Mouse (Mus musculus) midbrain, embryonic 11.5 days (tissue): ENCODE data around the gene Ndufs1. TPM values are rescaled to one million over a fixed set of nuclear protein-coding genes. Genes with fewer than 3 reads are reported as not detected.

ENCODE experiments used
- ATAC-seq: fragments of 200-750 bp; cut with Nextera tagmentation; 2 replicates; pipeline ENCODE4 v1.8.0; 2017; ENCODE audit warnings: moderate TSS enrichment, moderate library complexity; ENCODE audit not compliant: low FRiP score
- DNase-seq: peaks from one replicate; pipeline ENCODE4 v3.0.0; 2015; ENCODE audit warnings: low spot score; ENCODE audit errors: missing footprints
- H3K27ac ChIP-seq: fragments of 300-500 bp; sonication (generic); 2 replicates; pipeline ENCODE4 v1.5.1; 2014; ENCODE audit warnings: low read depth, low read length
- H3K27me3 ChIP-seq: fragments of 300-500 bp; sonication (generic); 2 replicates; pipeline ENCODE4 v1.6.1; 2014; ENCODE audit warnings: mild to moderate bottlenecking, low read length, moderate library complexity, mixed read lengths; ENCODE audit not compliant: control insufficient read depth, insufficient read depth
- H3K36me3 ChIP-seq: fragments of 300-500 bp; sonication (generic); 2 replicates; pipeline ENCODE4 v1.6.1; 2014; ENCODE audit warnings: mild to moderate bottlenecking, low read length, moderate library complexity, mixed read lengths; ENCODE audit not compliant: control insufficient read depth, insufficient read depth
- H3K4me1 ChIP-seq: fragments of 300-500 bp; sonication (generic); 2 replicates; pipeline ENCODE4 v1.6.1; 2014; ENCODE audit warnings: low read length; ENCODE audit not compliant: control insufficient read depth, insufficient read depth
- H3K4me2 ChIP-seq: fragments of 300-500 bp; sonication (generic); 2 replicates; pipeline ENCODE4 v1.6.1; 2014; ENCODE audit warnings: mild to moderate bottlenecking, moderate library complexity
- H3K4me3 ChIP-seq: fragments of 300-500 bp; sonication (generic); 2 replicates; pipeline ENCODE4 v1.5.1; 2014; ENCODE audit warnings: low read depth, low read length
- H3K9ac ChIP-seq: fragments of 300-500 bp; sonication (generic); 2 replicates; pipeline ENCODE4 v1.6.1; 2014; ENCODE audit warnings: low read length
- H3K9me3 ChIP-seq: fragments of 300-500 bp; sonication (generic); 2 replicates; pipeline ENCODE4 v1.6.1; 2016; ENCODE audit warnings: low read length; ENCODE audit not compliant: control insufficient read depth
- WGBS: fragments of 180-500 bp; shearing (Covaris S2); extraction: QIAGEN DNeasy Blood & Tissue Kit; methylation state at CpG from one replicate; pipeline ENCODE4 v1.1.7; 2014; 5-methylcytosine and 5-hydroxymethylcytosine counted together
- polyA plus RNA-seq: library from polyadenylated mRNA; unstranded; fragments of >200 nt; fragmentation: Nextera tagmentation; extraction: Ambion mirVana; gene quantifications from 2 replicates; pipeline ENCODE4 v1.2.1, GENCODE M21; 2014

Ndufs1 gene
- polyA plus RNA-seq, 1 experiment from 2014 or later = 138 TPM

- Histone ChIP-seq H3K4me1 (peaks cover 15% of the 10 kb centered on the region), H3K36me3 (peaks cover 3% of the 10 kb centered on the region; the same call in 1 of the 2 replicates), H3K27ac (no peak overlapping the region; the same call in 1 of the 2 replicates), H3K4me2 (peak overlapping the region; percentile 69), H3K9me3 (no peaks in the 10 kb centered on the region), H3K27me3 (no peaks in the 10 kb centered on the region), H3K9ac (peak overlapping the region; percentile 100; the same call in 1 of the 2 replicates), H3K4me3 (peak overlapping the region; percentile 97)
- no peak for DNase-seq
- no peak for ATAC-seq
- 67% methylated on average over 3 of the region's 3 CpGs for WGBS
These were observed 61.1 kb downstream of the Ndufs1 start for GRCm38 (mm10) chr1:63115540-63115939.

DNA sequence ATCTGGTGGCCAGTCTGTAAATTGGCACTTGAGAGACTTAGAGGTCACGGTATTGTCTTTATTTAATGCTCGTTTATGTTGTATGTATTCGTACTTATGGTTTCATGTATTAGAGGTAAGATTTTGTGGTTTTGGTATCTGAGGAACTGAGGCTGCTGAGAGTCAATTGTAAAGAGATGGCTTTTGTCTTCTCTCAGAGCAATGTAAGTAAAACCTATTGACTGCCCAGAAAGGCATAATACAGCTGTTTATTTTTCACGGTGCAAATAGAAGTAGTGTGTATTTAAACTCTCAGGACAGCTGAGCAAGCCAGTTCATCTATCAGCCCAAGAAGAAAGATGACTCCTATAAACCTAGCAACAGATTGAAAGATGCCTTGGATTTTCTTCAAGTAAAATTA lies 61.5 kb downstream of the Ndufs1 start:
- peak overlapping the region; percentile 100 for H3K9ac ChIP-seq
- no peak for ATAC-seq

GRCm38 (mm10) chr1:63114136-63114781 lies 62.4 kb downstream of the Ndufs1 start, which contains the start of gene Ino80d:
Gene Ino80d (minus strand): TSS chr1:63114667.
- Histone ChIP-seq H3K36me3 (peaks cover 3% of the 10 kb centered on the region; the same call in 1 of the 2 replicates), H3K4me2 (peak within 1 kb of the TSS; percentile 69), H3K4me1 (peaks cover 17% of the 10 kb centered on the region), H3K9ac (peak within 1 kb of the TSS; percentile 100), H3K4me3 (peak within 1 kb of the TSS; percentile 97), H3K9me3 (no peaks in the 10 kb centered on the region), H3K27ac (peak within 1 kb of the TSS; percentile 90), H3K27me3 (no peaks in the 10 kb centered on the region)
- DNase-seq (peak; percentile 97), ATAC-seq (peak; percentile 89)
- 0% methylated on average over 32 of the region's 42 CpGs for WGBS

More for the DNA sequence above, 61.5 kb downstream of the Ndufs1 start:
- no peaks in the 10 kb centered on the region for H3K27me3 ChIP-seq
- H3K9me3 ChIP-seq = no peaks in the 10 kb centered on the region
- peaks cover 17% of the 10 kb centered on the region for H3K4me1 ChIP-seq
- peak overlapping the region; percentile 97 for H3K4me3 ChIP-seq
- peak; percentile 83 for DNase-seq
- 33% methylated on average over 4 of the region's 4 CpGs for WGBS
- H3K4me2 ChIP-seq = peak overlapping the region; percentile 69
- H3K36me3 ChIP-seq = peaks cover 3% of the 10 kb centered on the region; the same call in 1 of the 2 replicates
- peak overlapping the region; percentile 90 for H3K27ac ChIP-seq

- DNase-seq = peak; percentile 94
- peak overlapping the region; percentile 97 for H3K4me3 ChIP-seq
- peak overlapping the region; percentile 90 for H3K27ac ChIP-seq
- peak overlapping the region; percentile 69 for H3K4me2 ChIP-seq
- peaks cover 3% of the 10 kb centered on the region; the same call in 1 of the 2 replicates for H3K36me3 ChIP-seq
- peak; percentile 71 for ATAC-seq
- H3K4me1 ChIP-seq = peaks cover 17% of the 10 kb centered on the region
- H3K9me3 ChIP-seq = no peaks in the 10 kb centered on the region
- under 1% methylated on average over 50 of the region's 92 CpGs for WGBS
- H3K9ac ChIP-seq = peak overlapping the region; percentile 100
- no peaks in the 10 kb centered on the region for H3K27me3 ChIP-seq
These were observed 63.1 kb downstream of the Ndufs1 start for GRCm38 (mm10) chr1:63113274-63114135.

GRCm38 (mm10) chr1:63112865-63113261 lies 63.8 kb downstream of the Ndufs1 start:
- no peak overlapping the region for H3K27ac ChIP-seq
- H3K27me3 ChIP-seq = no peaks in the 10 kb centered on the region
- peak overlapping the region; percentile 97 for H3K4me3 ChIP-seq
- peak overlapping the region; percentile 69 for H3K4me2 ChIP-seq
- peak overlapping the region; percentile 100 for H3K9ac ChIP-seq
- H3K4me1 ChIP-seq = peaks cover 17% of the 10 kb centered on the region
- 3% methylated on average over 11 of the region's 11 CpGs for WGBS
- ATAC-seq = no peak
- no peaks in the 10 kb centered on the region for H3K9me3 ChIP-seq
- DNase-seq = peak; percentile 93
- no peaks in the 10 kb centered on the region for H3K36me3 ChIP-seq

DNA sequence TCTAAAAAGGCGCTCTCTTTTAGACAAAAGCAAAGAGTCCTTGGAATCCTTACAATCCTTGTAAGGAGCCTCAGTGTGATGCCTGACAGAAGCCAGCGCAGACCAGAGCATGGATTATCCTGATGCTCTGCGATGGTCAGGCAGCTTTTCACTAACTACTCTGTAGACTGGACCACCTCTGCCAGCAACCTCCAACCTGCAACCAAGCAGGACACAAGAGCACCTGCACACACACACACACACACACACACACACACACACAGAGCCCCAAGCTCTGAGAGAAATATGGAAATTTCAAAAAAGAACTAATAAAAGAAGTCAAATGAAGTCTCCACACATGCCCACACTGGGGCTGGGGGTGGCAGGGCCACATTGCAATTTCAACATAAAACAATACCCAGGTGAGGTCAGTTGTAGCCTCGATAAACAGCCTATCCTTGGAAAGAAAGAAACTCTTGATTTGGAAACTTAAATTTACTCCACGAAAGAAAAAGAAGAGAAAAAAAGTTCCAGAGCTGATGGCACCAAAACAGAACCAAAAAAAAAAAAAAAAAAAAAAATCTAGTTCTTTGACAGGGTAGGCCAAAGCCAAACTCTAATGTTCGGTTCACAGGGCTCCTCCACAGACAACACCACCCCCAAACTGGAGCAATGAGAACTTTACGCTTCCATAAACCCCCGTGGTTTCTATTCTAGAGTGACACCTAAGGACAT lies 64.3 kb downstream of the Ndufs1 start:
- peaks cover 17% of the 10 kb centered on the region for H3K4me1 ChIP-seq
- H3K36me3 ChIP-seq = no peaks in the 10 kb centered on the region
- H3K4me2 ChIP-seq = peak overlapping the region; percentile 69
- peak; percentile 83 for DNase-seq
- no peaks in the 10 kb centered on the region for H3K27me3 ChIP-seq
- 42% methylated on average over 8 of the region's 8 CpGs for WGBS
- peak overlapping the region; percentile 100 for H3K9ac ChIP-seq
- peak overlapping the region; percentile 97 for H3K4me3 ChIP-seq
- no peak overlapping the region for H3K27ac ChIP-seq
- no peaks in the 10 kb centered on the region for H3K9me3 ChIP-seq
- ATAC-seq = no peak

DNA sequence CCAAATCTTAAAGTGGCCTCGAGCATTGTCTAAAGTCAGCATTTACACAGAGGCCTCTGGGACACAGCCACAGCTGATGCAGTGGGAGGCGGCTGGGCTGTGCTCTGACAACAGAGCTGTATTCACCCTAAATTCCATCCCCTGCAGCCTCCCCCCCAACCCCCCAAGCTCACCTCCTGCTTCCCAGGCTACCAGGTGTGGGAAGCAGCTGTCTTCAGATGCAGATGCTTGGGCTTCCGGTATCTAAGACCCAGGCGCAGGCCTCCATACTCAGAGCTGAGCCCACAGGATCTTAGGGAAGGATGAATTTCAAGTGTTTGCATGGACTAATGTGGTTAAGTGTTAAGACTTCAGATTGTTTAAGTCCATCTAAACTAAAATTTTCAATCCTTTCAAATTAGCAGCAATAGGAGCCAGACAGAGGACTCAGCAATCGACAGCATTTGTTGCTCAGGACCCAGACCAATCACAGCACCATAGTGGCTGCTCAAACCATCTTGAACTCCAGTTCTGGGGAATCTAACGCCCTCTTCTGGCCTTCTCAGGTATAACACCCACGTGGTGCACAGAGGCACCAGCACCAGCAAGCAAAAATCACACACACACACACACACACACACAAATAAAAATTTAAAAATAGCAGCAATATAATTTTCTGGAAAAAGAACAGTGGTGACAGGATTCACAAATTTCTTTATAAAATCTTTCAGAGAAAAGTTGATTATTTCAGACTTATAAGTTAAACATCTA lies 65.9 kb downstream of the Ndufs1 start:
- peak overlapping the region; percentile 16; the same call in 1 of the 2 replicates for H3K27ac ChIP-seq
- whole genome bisulfite sequencing = 54% methylated on average over 7 of the region's 7 CpGs
- no peaks in the 10 kb centered on the region for H3K27me3 ChIP-seq

DNA sequence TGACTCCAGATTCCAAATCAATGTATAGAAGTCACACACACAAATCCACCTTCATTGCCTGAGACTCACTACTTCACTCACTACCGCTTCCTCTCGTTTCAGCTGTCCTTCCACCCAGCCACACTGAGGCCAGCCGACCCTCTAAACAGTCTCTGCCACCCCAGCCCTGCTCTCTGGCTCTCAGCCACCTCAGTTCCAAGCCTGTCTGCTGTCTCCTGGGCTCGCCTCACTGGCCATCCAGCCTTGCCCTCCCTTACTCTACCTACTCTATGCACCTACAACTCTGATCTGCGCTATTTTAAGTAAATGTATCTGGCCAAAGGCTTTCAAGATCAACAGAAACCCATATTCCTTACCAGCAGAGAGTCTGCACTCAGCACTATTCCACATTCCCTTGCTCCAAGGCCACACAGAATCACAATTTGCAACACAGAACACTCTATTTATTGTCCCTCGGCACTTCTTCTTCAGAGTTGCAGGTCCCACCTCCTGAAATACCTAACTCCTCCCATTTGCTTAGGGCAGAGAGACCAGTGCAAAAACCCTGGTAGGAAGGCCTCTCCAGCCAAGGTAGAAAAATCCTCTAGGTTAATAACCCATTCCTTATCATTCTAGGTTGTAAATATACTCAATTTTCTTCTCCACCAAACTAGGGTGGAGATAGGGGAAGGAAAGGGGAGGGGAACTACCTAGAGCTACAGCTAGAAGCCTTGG lies 68.9 kb downstream of the Ndufs1 start:
- Histone ChIP-seq H3K4me3 (no peak overlapping the region), H3K27ac (no peak overlapping the region), H3K27me3 (no peaks in the 10 kb centered on the region), H3K9me3 (no peaks in the 10 kb centered on the region), H3K36me3 (peaks cover 2% of the 10 kb centered on the region; the same call in 1 of the 2 replicates), H3K9ac (no peak overlapping the region), H3K4me2 (no peak overlapping the region), H3K4me1 (peaks cover 8% of the 10 kb centered on the region)
- 89% methylated on average over 6 of the region's 6 CpGs for WGBS
- DNase-seq = no peak
- ATAC-seq = no peak

More for the DNA sequence above, 65.9 kb downstream of the Ndufs1 start:
- no peaks in the 10 kb centered on the region for H3K9me3 ChIP-seq
- no peak overlapping the region for H3K4me3 ChIP-seq
- no peak overlapping the region for H3K9ac ChIP-seq
- peaks cover 12% of the 10 kb centered on the region for H3K4me1 ChIP-seq
- peak; percentile 86 for DNase-seq
- no peak for ATAC-seq
- no peak overlapping the region for H3K4me2 ChIP-seq
- no peaks in the 10 kb centered on the region for H3K36me3 ChIP-seq
